In genomic region chr4:47638876-47639494, GRCm38 (mm10) we compare ENCODE assay signal across 17 mouse cellular contexts.
A peak's percentile ranks its signal among the peaks of the same experiment; 100 is the strongest.
DNase-seq lines count a peak whose midpoint lies in the region; ATAC-seq lines count a peak whose summit lies in the region.
"Had no signal": no experiment of that assay in that cellular context is flagged by ENCODE, and none has a peak within 500 bp of the region (broad histone marks: within the 10 kb centered on the region; RNA-seq: fewer than 3 reads in every experiment).

No protein-coding gene starts in this region.

- WGBS in heart, embryonic 10.5 days = 60% methylated on average over 10 of the region's 10 CpGs
- 54% methylated on average over 10 of the region's 10 CpGs for WGBS in hindbrain, embryonic 11.5 days
- 37% methylated on average over 10 of the region's 10 CpGs for WGBS in midbrain, embryonic 14.5 days

- no peak overlapping the region for H3K4me2 ChIP-seq in hindbrain, embryonic 11.5 days (replicated peaks; ENCODE audit: low read depth, low read length)
- H3K4me2 ChIP-seq in midbrain, embryonic 14.5 days (ENCODE audit: low read length) = no peak overlapping the region
- H3K4me2 ChIP-seq: embryonic facial prominence, embryonic 15.5 days; kidney, embryonic 15.5 days; liver, embryonic 11.5 days; stomach, embryonic 15.5 days had no signal

- 0 out of 2 replicates have a peak overlapping the region, but pooled peaks have one; percentile 18 for H3K27ac ChIP-seq in heart, embryonic 10.5 days
- no peak overlapping the region for H3K27ac ChIP-seq in hindbrain, embryonic 11.5 days (ENCODE audit: low read depth, low read length)
- H3K27ac ChIP-seq in midbrain, embryonic 14.5 days (replicated peaks; ENCODE audit: low read depth, low read length) = no peak overlapping the region
- H3K27ac ChIP-seq: embryonic facial prominence, embryonic 15.5 days; kidney, embryonic 15.5 days; stomach, embryonic 15.5 days had no signal

- H3K27me3 ChIP-seq in heart, embryonic 10.5 days (ENCODE audit: insufficient read depth, poor library complexity, severe bottlenecking) = no peaks in the 10 kb centered on the region
- H3K27me3 ChIP-seq in hindbrain, embryonic 11.5 days (ENCODE audit: control insufficient read depth, insufficient read depth, low read length) = no peaks in the 10 kb centered on the region
- no peaks in the 10 kb centered on the region for H3K27me3 ChIP-seq in midbrain, embryonic 14.5 days (ENCODE audit: control insufficient read depth, insufficient read depth, low read length)
- H3K27me3 ChIP-seq: embryonic facial prominence, embryonic 15.5 days; kidney, embryonic 15.5 days; stomach, embryonic 15.5 days had no signal

- no peak overlapping the region for H3K9ac ChIP-seq in hindbrain, embryonic 11.5 days (ENCODE audit: low read depth, low read length)
- no peak overlapping the region for H3K9ac ChIP-seq in midbrain, embryonic 14.5 days (replicated peaks; ENCODE audit: low read length)
- H3K9ac ChIP-seq: embryonic facial prominence, embryonic 15.5 days; kidney, embryonic 15.5 days; stomach, embryonic 15.5 days had no signal

- H3K4me1 ChIP-seq in heart, embryonic 10.5 days = peaks cover 13% of the 10 kb centered on the region
- no peaks in the 10 kb centered on the region for H3K4me1 ChIP-seq in hindbrain, embryonic 11.5 days (replicated peaks; ENCODE audit: control insufficient read depth, insufficient read depth, low read length)
- H3K4me1 ChIP-seq in midbrain, embryonic 14.5 days (ENCODE audit: control insufficient read depth, insufficient read depth, low read length) = 0 out of 2 replicates have a peak, but pooled peaks cover 4% of the 10 kb centered on the region
- H3K4me1 ChIP-seq: embryonic facial prominence, embryonic 15.5 days; kidney, embryonic 15.5 days; stomach, embryonic 15.5 days had no signal

- H3K4me3 ChIP-seq in heart, embryonic 10.5 days = no peak overlapping the region
- no peak overlapping the region for H3K4me3 ChIP-seq in hindbrain, embryonic 11.5 days (ENCODE audit: low read depth, low read length)
- H3K4me3 ChIP-seq in midbrain, embryonic 14.5 days (replicated peaks; ENCODE audit: low read depth, low read length) = no peak overlapping the region
- H3K4me3 ChIP-seq: embryonic facial prominence, embryonic 15.5 days; kidney, embryonic 15.5 days; stomach, embryonic 15.5 days had no signal

- peak; percentile 24 for DNase-seq in lung, postnatal 10 days
- no peak for DNase-seq in lung, adult 18-20 months
- DNase-seq in heart, embryonic 10.5 days (ENCODE audit: low spot score) = no peak
- DNase-seq in hindbrain, embryonic 11.5 days (ENCODE audit: low spot score) = peak; percentile 35
- DNase-seq in midbrain, embryonic 14.5 days = peak; percentile 19
- DNase-seq in frontal cortex, postnatal 10 days (ENCODE audit: low spot score in 2 of 2) = no peak
- DNase-seq in gastrocnemius, postnatal 10 days = no peak
- DNase-seq: cerebellum, adult 11-12 months; gastrocnemius, postnatal 36 days; layer of hippocampus, adult 9-11 months; thymus, postnatal 25 days had no signal

- no peaks in the 10 kb centered on the region for H3K9me3 ChIP-seq in heart, embryonic 10.5 days
- H3K9me3 ChIP-seq in hindbrain, embryonic 11.5 days (ENCODE audit: control insufficient read depth, low read length) = no peaks in the 10 kb centered on the region
- H3K9me3 ChIP-seq in midbrain, embryonic 14.5 days (ENCODE audit: control insufficient read depth, low read length) = no peaks in the 10 kb centered on the region
- H3K9me3 ChIP-seq: embryonic facial prominence, embryonic 15.5 days; kidney, embryonic 15.5 days; stomach, embryonic 15.5 days had no signal

- H3K36me3 ChIP-seq in heart, embryonic 10.5 days = no peaks in the 10 kb centered on the region
- H3K36me3 ChIP-seq in hindbrain, embryonic 11.5 days (ENCODE audit: control insufficient read depth, insufficient read depth, low read length) = no peaks in the 10 kb centered on the region
- no peaks in the 10 kb centered on the region for H3K36me3 ChIP-seq in midbrain, embryonic 14.5 days (ENCODE audit: control insufficient read depth, insufficient read depth, low read length)
- H3K36me3 ChIP-seq: embryonic facial prominence, embryonic 15.5 days; kidney, embryonic 15.5 days; stomach, embryonic 15.5 days had no signal

- no peak for ATAC-seq in hindbrain, embryonic 11.5 days (ENCODE audit: low FRiP score)
- ATAC-seq in midbrain, embryonic 14.5 days (ENCODE audit: low FRiP score, low TSS enrichment) = no peak
- no peak for ATAC-seq in granulocyte monocyte progenitor cell, adult 5-6 weeks (replicated peaks; ENCODE audit: poor library complexity, severe bottlenecking)
- ATAC-seq: forebrain, embryonic 16.5 days had no signal

Comparison
In these comparisons a context has a peak if more than half of its experiments do, and no peak if none do; other contexts are left out.
1. DNase-seq: peak in lung, postnatal 10 days (single experiment), hindbrain, embryonic 11.5 days (single experiment) and midbrain, embryonic 14.5 days (single experiment); none in lung, adult 18-20 months (0 of 2), heart, embryonic 10.5 days (single experiment), frontal cortex, postnatal 10 days (0 of 2) and gastrocnemius, postnatal 10 days (single experiment).